ENCODE assay signal across 24 mouse cellular contexts in genomic region chr9:62750381-62750780, GRCm38 (mm10).
DNase-seq lines count a peak whose midpoint lies in the region; ATAC-seq and TF ChIP-seq lines count a peak whose summit lies in the region.
"Had no signal": no experiment of that assay in that cellular context is flagged by ENCODE, and none has a peak within 500 bp of the region (broad histone marks: within the 10 kb centered on the region; RNA-seq: fewer than 3 reads in every experiment).

No protein-coding gene starts in this region.

- ATAC-seq in lung, embryonic 16.5 days (ENCODE audit: low read depth), result no peak
- no peak for ATAC-seq in stomach, postnatal 0 days (ENCODE audit: low FRiP score, low TSS enrichment)
- ATAC-seq: activated CD4-positive, CD25-positive, alpha-beta regulatory T cell, adult 4 months; forebrain, embryonic 16.5 days had no signal

- H3K4me2 ChIP-seq in lung, embryonic 16.5 days (ENCODE audit: low read depth, low read length), result no peak overlapping the region
- H3K4me2 ChIP-seq in stomach, postnatal 0 days (replicated peaks; ENCODE audit: low read depth), result no peak overlapping the region
- H3K4me2 ChIP-seq: embryonic facial prominence, embryonic 13.5 days; forebrain, embryonic 12.5 days; heart, embryonic 15.5 days; hindbrain, embryonic 14.5 days had no signal

- 70% methylated on average over 11 of the region's 11 CpGs for WGBS in lung, embryonic 16.5 days
- 88% methylated on average over 11 of the region's 11 CpGs for WGBS in stomach, postnatal 0 days

- no peak for TF ChIP-seq EP300 in stomach, postnatal 0 days (optimal IDR thresholded peaks at IDR 0.05)

- no peak overlapping the region for H3K9ac ChIP-seq in lung, embryonic 16.5 days (ENCODE audit: low read length)
- H3K9ac ChIP-seq in stomach, postnatal 0 days (ENCODE audit: low read length), result no peak overlapping the region
- H3K9ac ChIP-seq: embryonic facial prominence, embryonic 13.5 days; forebrain, embryonic 12.5 days; heart, embryonic 15.5 days; hindbrain, embryonic 14.5 days had no signal

- H3K4me1 ChIP-seq in lung, embryonic 16.5 days (replicated peaks; ENCODE audit: control insufficient read depth, insufficient read depth, low read length), result peaks cover 17% of the 10 kb centered on the region
- H3K4me1 ChIP-seq in stomach, postnatal 0 days (replicated peaks; ENCODE audit: control insufficient read depth, insufficient read depth), result no peaks in the 10 kb centered on the region
- H3K4me1 ChIP-seq: embryonic facial prominence, embryonic 13.5 days; forebrain, embryonic 12.5 days had no signal

- no peaks in the 10 kb centered on the region for H3K9me3 ChIP-seq in lung, embryonic 16.5 days (ENCODE audit: control insufficient read depth, low read length)
- H3K9me3 ChIP-seq in stomach, postnatal 0 days (ENCODE audit: control insufficient read depth, low read length), result no peaks in the 10 kb centered on the region
- H3K9me3 ChIP-seq: forebrain, embryonic 12.5 days; heart, embryonic 10.5 days; heart, embryonic 15.5 days had no signal

- H3K27ac ChIP-seq in lung, embryonic 16.5 days (ENCODE audit: low read length), result peak overlapping the region; percentile 62
- no peak overlapping the region for H3K27ac ChIP-seq in stomach, postnatal 0 days (replicated peaks)
- H3K27ac ChIP-seq: embryonic facial prominence, embryonic 10.5 days; embryonic facial prominence, embryonic 13.5 days; forebrain, embryonic 12.5 days; heart, adult 2 months; heart, embryonic 10.5 days; heart, embryonic 15.5 days; hindbrain, embryonic 14.5 days had no signal

- TF ChIP-seq CTCF in stomach, postnatal 0 days (IDR thresholded peaks at IDR 0.05; ENCODE audit: low read depth), result no peak

- no peaks in the 10 kb centered on the region for H3K27me3 ChIP-seq in lung, embryonic 16.5 days (ENCODE audit: control insufficient read depth, insufficient read depth, low read depth, low read length)
- no peaks in the 10 kb centered on the region for H3K27me3 ChIP-seq in stomach, postnatal 0 days (ENCODE audit: control insufficient read depth, insufficient read depth, low read length)
- H3K27me3 ChIP-seq: embryonic facial prominence, embryonic 13.5 days; forebrain, embryonic 12.5 days; heart, embryonic 15.5 days had no signal

- H3K36me3 ChIP-seq in lung, embryonic 16.5 days (ENCODE audit: control insufficient read depth, insufficient read depth, low read length), result no peaks in the 10 kb centered on the region
- H3K36me3 ChIP-seq in stomach, postnatal 0 days (ENCODE audit: control insufficient read depth, insufficient read depth, low read length), result no peaks in the 10 kb centered on the region
- H3K36me3 ChIP-seq: embryonic facial prominence, embryonic 10.5 days; forebrain, embryonic 12.5 days; heart, embryonic 10.5 days; heart, embryonic 15.5 days had no signal

- H3K4me3 ChIP-seq in lung, embryonic 16.5 days (ENCODE audit: low read length), result no peak overlapping the region
- H3K4me3 ChIP-seq in stomach, postnatal 0 days (ENCODE audit: low read depth, low read length), result no peak overlapping the region
- H3K4me3 ChIP-seq: embryonic facial prominence, embryonic 10.5 days; embryonic facial prominence, embryonic 13.5 days; erythroblast, embryonic 14.5 days; forebrain, embryonic 12.5 days; heart, adult 2 months; heart, embryonic 10.5 days; heart, embryonic 15.5 days had no signal

- peak; percentile 60 to 68 for DNase-seq in lung, adult 18-20 months
- peak; percentile 49 for DNase-seq in lung, postnatal 14 days
- DNase-seq in lung, postnatal 4 days, result peak; percentile 52 to 73
- no peak for DNase-seq in stomach, postnatal 0 days (ENCODE audit: low spot score)
- DNase-seq in kidney, postnatal 25 days, result no peak
- no peak for DNase-seq in urinary bladder, postnatal 36 days (ENCODE audit: low spot score in 2 of 2)
- DNase-seq: adrenal gland, adult 8-10 months; adrenal gland, postnatal 25 days; cerebellum, adult 11-12 months; cerebellum, adult 8-10 months; cerebellum, postnatal 36 days; embryo, embryonic 11 days; gastrocnemius, postnatal 10 days had no signal

Comparison
In these comparisons a context has a peak if more than half of its experiments do, and no peak if none do; other contexts are left out.
1. DNase-seq: peak in lung, adult 18-20 months (2 of 2), lung, postnatal 14 days (single experiment) and lung, postnatal 4 days (2 of 2); none in stomach, postnatal 0 days (single experiment), kidney, postnatal 25 days (0 of 2) and urinary bladder, postnatal 36 days (0 of 2).